Mouse (Mus musculus): ENCODE measurements around the gene Cep295nl. TPM values are rescaled to one million over a fixed set of nuclear protein-coding genes. Genes with fewer than 3 reads are reported as not detected.
A peak's percentile ranks its signal among the peaks of the same experiment; 100 is the strongest.

Cep295nl gene
- total and polyA plus RNA-seq, 2 experiments from 2014 or later: 0.20 to 0.31 TPM

- H3K9me3 ChIP-seq (ENCODE audit: low read length): no peaks in the 10 kb centered on the region
- H3K9ac ChIP-seq (replicated peaks; ENCODE audit: low read length): no peak overlapping the region
- 62% methylated on average over 6 of the region's 6 CpGs for WGBS
- no peak for TF ChIP-seq CTCF (IDR thresholded peaks at IDR 0.05; ENCODE audit: low read depth)
- H3K27ac ChIP-seq: no peak overlapping the region
- ATAC-seq (no peak), DNase-seq (ENCODE audit: low spot score) (peak; percentile 32)
- no peak overlapping the region for H3K4me2 ChIP-seq (ENCODE audit: low read depth, low read length)
- H3K4me1 ChIP-seq (ENCODE audit: insufficient read depth, low read length): peaks cover 5% of the 10 kb centered on the region; the same call in 1 of the 2 replicates
- no peak overlapping the region for H3K4me3 ChIP-seq (ENCODE audit: low read length)
- H3K27me3 ChIP-seq (ENCODE audit: insufficient read depth, low read length): no peaks in the 10 kb centered on the region
- H3K36me3 ChIP-seq (ENCODE audit: insufficient read depth, low read length): no peaks in the 10 kb centered on the region
These were observed 49.6 kb downstream of the Cep295nl start for GRCm38 (mm10) chr11:118292671-118293070.

GRCm38 (mm10) chr11:118289999-118290889 lies 52.1 kb downstream of the Cep295nl start, which contains the start of gene Usp36:
Gene Usp36, minus strand, starts transcription at chr11:118290244.
- H3K4me1 ChIP-seq (ENCODE audit: insufficient read depth, low read length): peaks cover 5% of the 10 kb centered on the region; the same call in 1 of the 2 replicates
- no peaks in the 10 kb centered on the region for H3K9me3 ChIP-seq (ENCODE audit: low read length)
- H3K27me3 ChIP-seq (ENCODE audit: insufficient read depth, low read length): no peaks in the 10 kb centered on the region
- WGBS: under 1% methylated on average over 68 of the region's 68 CpGs
- DNase-seq (ENCODE audit: low spot score) (peak; percentile 100), ATAC-seq (peak; percentile 99)
- TF ChIP-seq CTCF (IDR thresholded peaks at IDR 0.05; ENCODE audit: low read depth): no peak
- H3K4me2 ChIP-seq (ENCODE audit: low read depth, low read length): peak within 1 kb of the TSS; percentile 91
- H3K27ac ChIP-seq: peak within 1 kb of the TSS; percentile 88
- H3K36me3 ChIP-seq (ENCODE audit: insufficient read depth, low read length): peaks cover 9% of the 10 kb centered on the region; the same call in 1 of the 2 replicates
- H3K9ac ChIP-seq (replicated peaks; ENCODE audit: low read length): peak within 1 kb of the TSS; percentile 73
- H3K4me3 ChIP-seq (ENCODE audit: low read length): peak within 1 kb of the TSS; percentile 88

GRCm38 (mm10) chr11:118289562-118289961 lies 52.7 kb downstream of the Cep295nl start:
- no peak; the same call in none of the 2 replicates for ATAC-seq
- no peak for TF ChIP-seq CTCF (IDR thresholded peaks at IDR 0.05; ENCODE audit: low read depth)

GRCm38 (mm10) chr11:118289037-118289511 lies 53.2 kb downstream of the Cep295nl start:
- Histone ChIP-seq H3K4me2 (ENCODE audit: low read depth, low read length) (peak overlapping the region; percentile 91), H3K27ac (peak overlapping the region; percentile 88), H3K4me1 (ENCODE audit: insufficient read depth, low read length) (peaks cover 5% of the 10 kb centered on the region; the same call in 1 of the 2 replicates), H3K9ac (replicated peaks; ENCODE audit: low read length) (peak overlapping the region; percentile 73), H3K27me3 (ENCODE audit: insufficient read depth, low read length) (no peaks in the 10 kb centered on the region), H3K4me3 (ENCODE audit: low read length) (peak overlapping the region; percentile 88), H3K9me3 (ENCODE audit: low read length) (no peaks in the 10 kb centered on the region), H3K36me3 (ENCODE audit: insufficient read depth, low read length) (peaks cover 20% of the 10 kb centered on the region)
- ATAC-seq (no peak), DNase-seq (ENCODE audit: low spot score) (peak; percentile 42)
- 2% methylated on average over 16 of the region's 16 CpGs for WGBS
- no peak for TF ChIP-seq CTCF (IDR thresholded peaks at IDR 0.05; ENCODE audit: low read depth)

More at GRCm38 (mm10) chr11:118289562-118289961, 52.7 kb downstream of the Cep295nl start:
- DNase-seq (ENCODE audit: low spot score): peak; percentile 29
- H3K9me3 ChIP-seq (ENCODE audit: low read length): no peaks in the 10 kb centered on the region
- H3K36me3 ChIP-seq (ENCODE audit: insufficient read depth, low read length): peaks cover 15% of the 10 kb centered on the region
- no peaks in the 10 kb centered on the region for H3K27me3 ChIP-seq (ENCODE audit: insufficient read depth, low read length)
- peaks cover 5% of the 10 kb centered on the region; the same call in 1 of the 2 replicates for H3K4me1 ChIP-seq (ENCODE audit: insufficient read depth, low read length)
- WGBS: under 1% methylated on average over 22 of the region's 22 CpGs
- peak overlapping the region; percentile 88 for H3K27ac ChIP-seq
- H3K9ac ChIP-seq (replicated peaks; ENCODE audit: low read length): peak overlapping the region; percentile 73
- peak overlapping the region; percentile 88 for H3K4me3 ChIP-seq (ENCODE audit: low read length)
- peak overlapping the region; percentile 91 for H3K4me2 ChIP-seq (ENCODE audit: low read depth, low read length)

GRCm38 (mm10) chr11:118287573-118287972 lies 54.7 kb downstream of the Cep295nl start:
- no peak for ATAC-seq
- no peak overlapping the region for H3K27ac ChIP-seq
- H3K4me3 ChIP-seq (ENCODE audit: low read length): no peak overlapping the region
- 95% methylated on average over 9 of the region's 9 CpGs for WGBS
- TF ChIP-seq CTCF (IDR thresholded peaks at IDR 0.05; ENCODE audit: low read depth): no peak
- no peak overlapping the region for H3K9ac ChIP-seq (replicated peaks; ENCODE audit: low read length)
- H3K27me3 ChIP-seq (ENCODE audit: insufficient read depth, low read length): no peaks in the 10 kb centered on the region
- no peak overlapping the region for H3K4me2 ChIP-seq (ENCODE audit: low read depth, low read length)
- no peaks in the 10 kb centered on the region for H3K9me3 ChIP-seq (ENCODE audit: low read length)
- peaks cover 35% of the 10 kb centered on the region for H3K36me3 ChIP-seq (ENCODE audit: insufficient read depth, low read length)
- H3K4me1 ChIP-seq (ENCODE audit: insufficient read depth, low read length): peaks cover 5% of the 10 kb centered on the region; the same call in 1 of the 2 replicates
- DNase-seq (ENCODE audit: low spot score): no peak

- 90% methylated on average over 9 of the region's 9 CpGs for WGBS
- no peak for DNase-seq (ENCODE audit: low spot score)
- Histone ChIP-seq H3K27ac (no peak overlapping the region), H3K4me3 (ENCODE audit: low read length) (no peak overlapping the region), H3K36me3 (ENCODE audit: insufficient read depth, low read length) (peaks cover 47% of the 10 kb centered on the region), H3K9ac (replicated peaks; ENCODE audit: low read length) (no peak overlapping the region), H3K9me3 (ENCODE audit: low read length) (no peaks in the 10 kb centered on the region), H3K4me1 (ENCODE audit: insufficient read depth, low read length) (peaks cover 5% of the 10 kb centered on the region; the same call in 1 of the 2 replicates), H3K27me3 (ENCODE audit: insufficient read depth, low read length) (no peaks in the 10 kb centered on the region), H3K4me2 (ENCODE audit: low read depth, low read length) (no peak overlapping the region)
- no peak for TF ChIP-seq CTCF (IDR thresholded peaks at IDR 0.05; ENCODE audit: low read depth)
- no peak for ATAC-seq
These were observed 55.9 kb downstream of the Cep295nl start for GRCm38 (mm10) chr11:118286434-118286833.

Measured in hindbrain, postnatal 0 days (tissue).